Mouse (Mus musculus) lung, adult 2 months (tissue): ENCODE measurements around the gene 1810062G17Rik. TPM values are rescaled to one million over a fixed set of nuclear protein-coding genes. Genes with fewer than 3 reads are reported as not detected.

Source experiments
- DNase-seq: peaks from one replicate; pipeline ENCODE4 v3.0.0; 2022
- H3K4me1 ChIP-seq: fragments of 200-500 bp; 2 replicates; pipeline ENCODE4 v1.6.1; 2011; ENCODE audit warnings: low read length; ENCODE audit not compliant: control insufficient read depth, insufficient read depth
- H3K4me3 ChIP-seq: fragments of 200-500 bp; replicated peaks from 2 replicates; pipeline ENCODE3; 2011; ENCODE audit warnings: low read depth, mild to moderate bottlenecking, control low read depth, low read length; ENCODE audit errors: extremely low read depth
- CTCF ChIP-seq: fragments of 200-500 bp; IDR thresholded peaks from 2 replicates; pipeline ENCODE4 v1.5.1; 2011; ENCODE audit warnings: mild to moderate bottlenecking, low read length, control low read depth; ENCODE audit not compliant: insufficient read depth
- POLR2A ChIP-seq: fragments of 200-500 bp; IDR thresholded peaks from 2 replicates; pipeline ENCODE4 v1.6.1; 2011; ENCODE audit warnings: low read depth, mild to moderate bottlenecking, control low read depth, low read length, borderline replicate concordance; ENCODE audit errors: extremely low read depth
- WGBS: fragments of 180-500 bp; shearing (Covaris S2); methylation state at CpG from one replicate; pipeline ENCODE4 v1.1.7; 2018; 5-methylcytosine and 5-hydroxymethylcytosine counted together
- polyA plus RNA-seq: library from polyadenylated mRNA; depleted of rRNA; stranded (reverse); fragments of >200 nt; gene quantifications from 2 replicates; pipeline ENCODE4 v1.2.3, GENCODE M21; 2012; rRNA removed

Gene 1810062G17Rik
- polyA plus RNA-seq, 1 experiment = 4.1 TPM

GRCm38 (mm10) chr3:36524466-36524865, 48.7 kb downstream of the 1810062G17Rik start:
- Histone ChIP-seq H3K4me1 (peaks cover 2% of the 10 kb centered on the region), H3K4me3 (no peak overlapping the region)
- TF ChIP-seq CTCF (no peak), POLR2A (no peak)
- DNase-seq = no peak
- 55% methylated on average over 3 of the region's 3 CpGs for WGBS

GRCm38 (mm10) chr3:36530345-36530744, 54.6 kb downstream of the 1810062G17Rik start:
- DNase-seq = peak; percentile 19
- no peak for TF ChIP-seq POLR2A
- TF ChIP-seq CTCF = no peak
- 60% methylated on average over 6 of the region's 6 CpGs for WGBS
- H3K4me1 ChIP-seq = peaks cover 10% of the 10 kb centered on the region
- H3K4me3 ChIP-seq = no peak overlapping the region

GRCm38 (mm10) chr3:36530781-36531180, 55.0 kb downstream of the 1810062G17Rik start:
- 71% methylated on average over 5 of the region's 5 CpGs for WGBS
- Histone ChIP-seq H3K4me1 (peaks cover 10% of the 10 kb centered on the region), H3K4me3 (no peak overlapping the region)
- no peak for TF ChIP-seq POLR2A
- no peak for TF ChIP-seq CTCF
- DNase-seq = no peak

GRCm38 (mm10) chr3:36531242-36531641, 55.5 kb downstream of the 1810062G17Rik start:
- no peak for DNase-seq
- H3K4me3 ChIP-seq = no peak overlapping the region
- peaks cover 10% of the 10 kb centered on the region for H3K4me1 ChIP-seq
- 23% methylated on average over 2 of the region's 2 CpGs for WGBS
- TF ChIP-seq POLR2A = no peak

Other genes with a start within 250 kb of the 1810062G17Rik start
- gene Anxa5, start within 50 bp of the 1810062G17Rik start, polyA plus RNA-seq = 1,219 and 1,294 TPM in 2 replicates
- 0.04 TPM in 1 of 2 replicates, not detected in the other for gene Gm11549, start 45.9 kb downstream of the 1810062G17Rik start, polyA plus RNA-seq
- 4.4 and 9.5 TPM in 2 replicates for gene Exosc9, start 76.7 kb downstream of the 1810062G17Rik start, polyA plus RNA-seq
- gene Ccna2, start 96.2 kb downstream of the 1810062G17Rik start, polyA plus RNA-seq = 4.3 and 4.7 TPM in 2 replicates
- gene Bbs7, start 137.5 kb downstream of the 1810062G17Rik start, polyA plus RNA-seq = 3.7 and 4.6 TPM in 2 replicates
- 2.6 and 3.6 TPM in 2 replicates for gene Trpc3, start 214.2 kb downstream of the 1810062G17Rik start, polyA plus RNA-seq